ENCODE assay signal across 12 mouse cellular contexts in the genomic region with DNA sequence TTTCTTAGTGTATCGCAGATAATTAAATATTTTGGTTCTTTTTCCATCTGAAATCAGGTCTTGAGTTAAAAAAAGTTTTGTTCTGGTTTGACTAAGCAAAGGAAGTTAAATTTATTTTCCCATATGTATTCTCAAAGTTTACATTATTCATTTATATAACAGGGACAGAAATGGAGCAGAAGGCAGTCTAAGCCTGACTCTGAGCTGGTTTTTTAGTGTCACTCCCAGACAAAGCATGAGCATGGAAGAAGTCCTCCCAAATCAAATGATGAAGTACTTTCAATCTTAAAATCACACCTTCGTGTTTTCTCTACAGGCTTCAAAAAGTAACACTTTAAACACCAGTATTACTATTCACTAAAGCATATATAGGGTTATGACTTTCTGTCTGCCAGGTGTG.
"Had no signal": no experiment of that assay in that cellular context is flagged by ENCODE, and none has a peak within 500 bp of the region (broad histone marks: within the 10 kb centered on the region; RNA-seq: fewer than 3 reads in every experiment).

No protein-coding gene starts in this region.

- DNase-seq: retina, postnatal 1 day; right cerebral cortex, adult 18-20 months; right cerebral cortex, postnatal 14 days; right cerebral cortex, postnatal 25 days; right cerebral cortex, postnatal 4 days; spleen, adult 18-20 months; thymus, adult 18-20 months; thymus, adult 2 months; thymus, postnatal 14 days; thymus, postnatal 25 days; thymus, postnatal 36 days; thymus, postnatal 4 days had no signal
